Mouse (Mus musculus): ENCODE data around the gene Uap1.
"Not testable (repeated sequence)": the region's sequence is repeated elsewhere in the genome, so short reads cannot be mapped to it uniquely, and the experiment has no call there.

Gene Uap1

DNA sequence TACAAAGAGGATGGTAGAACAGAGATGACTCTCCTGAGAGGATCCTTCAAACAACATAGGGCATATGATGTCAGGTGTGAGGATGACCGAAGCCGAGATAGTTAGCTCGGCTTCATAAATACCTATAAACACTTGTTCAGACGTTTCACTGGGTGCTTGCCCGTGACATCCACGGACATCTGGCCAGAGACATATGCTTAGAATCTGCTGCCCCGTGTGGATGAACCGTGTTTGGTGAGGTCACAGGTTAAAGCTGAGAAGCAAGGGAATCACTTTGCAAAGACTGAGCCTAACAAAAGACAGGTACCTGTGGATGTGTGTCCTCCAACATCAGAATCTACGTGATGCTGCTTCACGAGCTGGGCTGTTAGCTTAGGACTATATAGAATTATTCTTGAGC, 62.5 kb downstream of the Uap1 start:
- DNase-seq (ENCODE audit: low read depth, low spot score), result no peak

DNA sequence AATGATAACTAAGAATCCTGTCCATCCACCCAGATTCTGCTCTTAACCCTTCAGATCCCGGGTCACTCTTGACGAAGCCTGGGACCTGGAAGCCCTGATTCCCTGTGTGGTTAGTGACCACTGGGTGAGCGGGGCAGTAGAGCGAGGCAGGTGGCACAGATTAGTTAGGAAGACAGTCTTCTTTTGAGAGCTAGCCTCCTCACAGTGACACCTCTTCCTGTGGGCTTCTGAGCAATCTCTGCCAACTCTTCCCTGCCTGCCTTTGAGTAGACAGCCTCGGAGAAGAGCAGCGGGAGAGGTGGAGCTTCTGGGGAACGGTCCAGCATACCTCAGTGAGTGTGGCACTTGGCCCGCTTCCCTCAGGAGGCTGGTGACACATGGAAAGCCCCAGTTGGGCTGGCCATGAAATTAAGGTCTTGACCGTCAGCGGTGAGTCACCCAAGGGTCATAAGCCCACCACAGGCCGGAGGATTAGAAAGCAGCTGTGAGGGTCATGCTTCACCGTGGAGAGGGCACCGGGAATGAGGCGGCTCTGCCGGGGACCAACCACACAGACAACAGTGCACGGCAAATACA, 63.0 kb downstream of the Uap1 start:
- no peak for DNase-seq (ENCODE audit: low read depth, low spot score)

DNA sequence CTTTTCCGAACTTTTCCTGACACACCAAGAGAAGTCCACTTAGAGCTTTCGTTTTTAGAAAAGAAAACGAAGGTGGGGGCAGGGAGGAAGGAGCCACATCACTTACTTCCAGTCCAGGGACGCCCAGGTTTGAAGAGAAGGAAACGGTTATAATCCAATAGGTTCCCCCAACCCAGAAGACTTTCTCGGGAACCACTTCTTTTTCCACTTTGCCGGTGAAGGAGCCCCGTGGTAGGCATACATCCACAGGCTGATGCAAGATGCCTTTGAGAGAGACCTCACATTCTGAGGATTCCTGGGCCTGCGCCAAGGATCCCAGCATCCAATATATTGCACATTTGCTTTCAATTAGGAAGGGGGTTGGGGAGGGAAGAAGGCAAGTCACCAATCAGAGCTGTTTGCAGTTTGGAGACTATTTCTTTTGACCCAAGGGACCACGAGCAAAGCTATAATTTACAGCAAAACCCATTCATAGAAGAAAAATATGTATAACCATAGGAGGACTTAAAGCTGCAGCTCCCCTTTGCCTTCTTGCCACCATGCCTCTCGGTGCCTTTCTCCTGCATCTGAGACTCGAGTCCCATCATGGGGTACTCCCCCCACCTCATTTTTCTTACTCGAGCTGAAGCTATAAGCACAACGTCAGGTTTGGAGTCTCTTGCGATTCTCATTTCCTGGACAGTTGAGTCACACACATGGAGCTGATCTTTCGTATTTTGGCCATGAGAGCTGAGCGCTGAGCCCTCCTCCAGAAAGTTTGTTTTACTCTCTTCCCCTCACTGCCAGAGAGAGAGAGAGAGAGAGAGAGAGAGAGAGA, 64.0 kb downstream of the Uap1 start, which contains the start of gene Ddr2:
Ddr2 (minus strand) TSS at position 247 of the 817 bp plus-strand sequence.
- DNase-seq (ENCODE audit: low read depth, low spot score), result no peak

DNA sequence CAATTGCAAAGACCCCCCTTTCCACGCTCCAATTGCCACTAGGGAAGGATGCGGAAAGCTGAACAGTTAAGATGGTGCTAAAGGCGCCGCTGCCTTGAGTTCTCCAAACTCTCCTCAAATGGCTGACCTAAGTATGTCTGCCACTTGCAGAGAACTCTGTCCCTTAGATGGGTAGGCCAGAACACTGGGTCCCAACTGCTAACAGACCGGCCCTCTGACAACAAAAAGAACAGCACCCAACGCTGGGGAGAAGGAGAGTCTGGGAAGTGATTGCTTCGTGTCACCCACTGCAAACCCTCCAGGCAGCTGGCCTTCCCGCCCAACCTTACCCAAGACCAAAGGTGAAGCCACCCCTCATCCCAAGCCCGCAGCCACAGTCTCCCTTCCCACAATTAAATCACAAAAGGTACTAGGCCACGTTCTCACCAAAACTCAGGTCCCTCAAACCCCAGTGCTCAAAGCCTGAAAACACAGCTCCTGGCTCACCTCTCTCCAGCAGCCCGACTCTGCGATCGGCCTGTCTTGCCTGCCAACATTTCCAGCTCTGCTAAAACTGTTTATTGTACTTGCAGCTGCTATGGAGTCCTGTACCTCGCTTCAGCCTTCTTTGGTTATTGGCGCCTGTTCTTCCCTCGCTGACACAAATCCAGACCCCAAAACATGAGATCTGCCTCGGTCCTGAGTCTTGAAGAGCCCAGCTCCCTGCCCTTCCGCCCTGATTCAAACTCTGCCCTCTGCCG, 64.8 kb downstream of the Uap1 start:
- no peak for DNase-seq (ENCODE audit: low read depth, low spot score)

DNA sequence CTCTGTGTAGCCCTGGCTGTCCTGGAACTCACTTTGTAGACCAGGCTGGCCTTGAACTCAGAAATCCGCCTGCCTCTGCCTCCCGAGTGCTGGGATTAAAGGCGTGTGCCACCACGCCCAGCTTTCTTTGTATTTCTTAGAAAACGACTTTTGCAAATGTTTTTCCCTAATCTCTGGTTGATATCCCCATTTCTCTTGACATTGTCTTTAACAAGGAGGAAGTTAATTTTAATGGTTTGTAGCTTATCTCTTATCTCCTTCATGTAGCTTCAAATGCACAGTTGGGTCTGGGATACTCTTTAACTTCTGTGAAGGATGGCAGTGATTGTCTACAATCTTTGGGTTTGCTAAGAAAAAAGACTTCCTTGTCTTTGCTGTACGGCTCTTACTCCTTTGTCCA, 71.9 kb downstream of the Uap1 start:
- not testable (repeated sequence) for DNase-seq (ENCODE audit: low read depth, low spot score)

All from WW6 (cell line).